Mouse (Mus musculus): ENCODE results near the gene Zfp949. TPM values are rescaled to one million over a fixed set of nuclear protein-coding genes. Genes with fewer than 3 reads are reported as not detected.

Zfp949 gene
- polyA plus RNA-seq, 1 experiment from 2014 or later: 4.6 TPM

GRCm38 (mm10) chr9:88520122-88520848 is 27.5 kb upstream of the Zfp949 start:
- peak overlapping the region; percentile 93 for H3K4me2 ChIP-seq (ENCODE audit: low read depth, low read length)
- H3K4me1 ChIP-seq (ENCODE audit: insufficient read depth): peaks cover 13% of the 10 kb centered on the region
- H3K27ac ChIP-seq (ENCODE audit: low read depth): peak overlapping the region; percentile 14; the same call in 1 of the 2 replicates

GRCm38 (mm10) chr9:88520849-88521483 is 26.9 kb upstream of the Zfp949 start:
- H3K27me3 ChIP-seq (ENCODE audit: insufficient read depth, low read length): no peaks in the 10 kb centered on the region
- WGBS (ENCODE audit: insufficient replicate concordance): 35% methylated on average over 4 of the region's 4 CpGs
- peak overlapping the region; percentile 82 for H3K4me3 ChIP-seq (ENCODE audit: low read depth, low read length)
- no peak for DNase-seq
- 0 out of 2 replicates have a peak overlapping the region, but pooled peaks have one; percentile 4 for H3K27ac ChIP-seq (ENCODE audit: low read depth)
- peak overlapping the region; percentile 88; the same call in 1 of the 2 replicates for H3K9ac ChIP-seq (replicated peaks)
- peaks cover 13% of the 10 kb centered on the region for H3K4me1 ChIP-seq (ENCODE audit: insufficient read depth)
- ATAC-seq: no peak
- no peak for TF ChIP-seq EP300 (IDR thresholded peaks at IDR 0.05; ENCODE audit: low read depth)
- TF ChIP-seq CTCF (IDR thresholded peaks at IDR 0.05; ENCODE audit: low read depth): no peak
- peaks cover 12% of the 10 kb centered on the region for H3K36me3 ChIP-seq (replicated peaks; ENCODE audit: insufficient read depth, low read length)
- peak overlapping the region; percentile 93 for H3K4me2 ChIP-seq (ENCODE audit: low read depth, low read length)
- no peaks in the 10 kb centered on the region for H3K9me3 ChIP-seq (ENCODE audit: low read length)

More at GRCm38 (mm10) chr9:88520122-88520848, 27.5 kb upstream of the Zfp949 start:
- TF ChIP-seq CTCF (IDR thresholded peaks at IDR 0.05; ENCODE audit: low read depth) (no peak), EP300 (IDR thresholded peaks at IDR 0.05; ENCODE audit: low read depth) (no peak)
- no peaks in the 10 kb centered on the region for H3K9me3 ChIP-seq (ENCODE audit: low read length)
- WGBS (ENCODE audit: insufficient replicate concordance): 27% methylated on average over 2 of the region's 2 CpGs
- no peak overlapping the region for H3K4me3 ChIP-seq (ENCODE audit: low read depth, low read length)
- DNase-seq (no peak), ATAC-seq (no peak)
- no peak overlapping the region for H3K9ac ChIP-seq (replicated peaks)
- H3K36me3 ChIP-seq (replicated peaks; ENCODE audit: insufficient read depth, low read length): peaks cover 12% of the 10 kb centered on the region
- no peaks in the 10 kb centered on the region for H3K27me3 ChIP-seq (ENCODE audit: insufficient read depth, low read length)

- Histone ChIP-seq H3K27ac (ENCODE audit: low read depth) (peak overlapping the region; percentile 91), H3K36me3 (replicated peaks; ENCODE audit: insufficient read depth, low read length) (peaks cover 12% of the 10 kb centered on the region), H3K9ac (replicated peaks) (peak overlapping the region; percentile 88), H3K4me1 (ENCODE audit: insufficient read depth) (peaks cover 13% of the 10 kb centered on the region), H3K4me3 (ENCODE audit: low read depth, low read length) (peak overlapping the region; percentile 82), H3K9me3 (ENCODE audit: low read length) (no peaks in the 10 kb centered on the region), H3K4me2 (ENCODE audit: low read depth, low read length) (peak overlapping the region; percentile 93), H3K27me3 (ENCODE audit: insufficient read depth, low read length) (no peaks in the 10 kb centered on the region)
- WGBS (ENCODE audit: insufficient replicate concordance): under 1% methylated on average over 10 of the region's 10 CpGs
- ATAC-seq (no peak), DNase-seq (no peak)
- TF ChIP-seq EP300 (IDR thresholded peaks at IDR 0.05; ENCODE audit: low read depth) (no peak), CTCF (IDR thresholded peaks at IDR 0.05; ENCODE audit: low read depth) (no peak)
Measured at GRCm38 (mm10) chr9:88521961-88522568, 25.8 kb upstream of the Zfp949 start.

GRCm38 (mm10) chr9:88522569-88523334 is 25.1 kb upstream of the Zfp949 start:
- TF ChIP-seq EP300 (IDR thresholded peaks at IDR 0.05; ENCODE audit: low read depth) (peak; percentile 9; the same call in 1 of the 2 replicates), CTCF (IDR thresholded peaks at IDR 0.05; ENCODE audit: low read depth) (peak; percentile 64)
- H3K4me2 ChIP-seq (ENCODE audit: low read depth, low read length): peak overlapping the region; percentile 93
- H3K27me3 ChIP-seq (ENCODE audit: insufficient read depth, low read length): no peaks in the 10 kb centered on the region
- H3K36me3 ChIP-seq (replicated peaks; ENCODE audit: insufficient read depth, low read length): peaks cover 12% of the 10 kb centered on the region
- peak overlapping the region; percentile 94 for H3K27ac ChIP-seq (ENCODE audit: low read depth)
- DNase-seq (peak; percentile 98), ATAC-seq (peak; percentile 95)
- H3K9ac ChIP-seq (replicated peaks): peak overlapping the region; percentile 88
- WGBS (ENCODE audit: insufficient replicate concordance): 2% methylated on average over 63 of the region's 69 CpGs
- peaks cover 13% of the 10 kb centered on the region for H3K4me1 ChIP-seq (ENCODE audit: insufficient read depth)
- H3K9me3 ChIP-seq (ENCODE audit: low read length): no peaks in the 10 kb centered on the region
- peak overlapping the region; percentile 82 for H3K4me3 ChIP-seq (ENCODE audit: low read depth, low read length)

GRCm38 (mm10) chr9:88523335-88523668 is 24.5 kb upstream of the Zfp949 start:
- peak overlapping the region; percentile 72 for H3K9ac ChIP-seq (replicated peaks)
- TF ChIP-seq EP300 (IDR thresholded peaks at IDR 0.05; ENCODE audit: low read depth) (no peak), CTCF (IDR thresholded peaks at IDR 0.05; ENCODE audit: low read depth) (no peak)

More at GRCm38 (mm10) chr9:88523335-88523668, 24.5 kb upstream of the Zfp949 start:
- Histone ChIP-seq H3K4me1 (ENCODE audit: insufficient read depth) (peaks cover 13% of the 10 kb centered on the region), H3K27ac (ENCODE audit: low read depth) (peak overlapping the region; percentile 94), H3K36me3 (replicated peaks; ENCODE audit: insufficient read depth, low read length) (peaks cover 12% of the 10 kb centered on the region), H3K4me3 (ENCODE audit: low read depth, low read length) (peak overlapping the region; percentile 82), H3K9me3 (ENCODE audit: low read length) (no peaks in the 10 kb centered on the region), H3K27me3 (ENCODE audit: insufficient read depth, low read length) (no peaks in the 10 kb centered on the region), H3K4me2 (ENCODE audit: low read depth, low read length) (peak overlapping the region; percentile 93)
- DNase-seq (no peak), ATAC-seq (no peak)
- under 1% methylated on average over 16 of the region's 16 CpGs for WGBS (ENCODE audit: insufficient replicate concordance)

Measured in liver, postnatal 0 days (tissue).